Mouse (Mus musculus) mouse trophoblast stem cell (cell line): Measurements from ENCODE around the gene Rps6kc1.

Source experiments
- in situ Hi-C, 2 experiments: fragments of 300-500 bp; cut with MseI, MboI; formaldehyde crosslinking; loops; 2 replicates in 1 of 2; 3 replicates in 1 of 2; pipeline ENCODE4 v1.15.1; 2025

Gene Rps6kc1

DNA sequence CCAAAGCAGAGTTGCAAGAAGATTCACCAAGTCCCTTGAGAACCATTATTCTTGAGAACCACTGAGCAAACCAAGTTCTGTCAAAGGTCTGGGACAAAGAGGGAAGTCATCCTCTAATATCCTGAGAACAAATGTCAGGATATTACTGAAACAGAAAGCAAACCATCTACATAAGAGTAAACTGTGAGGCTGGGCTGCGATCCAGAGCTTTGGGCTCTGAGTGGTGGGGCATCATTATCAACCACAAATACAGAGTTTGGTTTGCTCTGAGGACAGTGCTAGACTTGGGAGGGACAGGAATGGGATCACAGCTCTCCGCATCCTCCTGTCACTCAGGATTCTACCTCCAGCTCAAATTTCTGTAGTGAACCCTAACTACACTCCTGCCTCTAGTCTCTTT lies 144.8 kb downstream of the Rps6kc1 start:
- in situ Hi-C loops = no loop called here

- in situ Hi-C loops = no loop called here
Measured at GRCm38 (mm10) chr1:190763756-190764155, 147.8 kb downstream of the Rps6kc1 start.

- in situ Hi-C loops = no loop called here
Measured at GRCm38 (mm10) chr1:190761786-190762185, 149.8 kb downstream of the Rps6kc1 start.

DNA sequence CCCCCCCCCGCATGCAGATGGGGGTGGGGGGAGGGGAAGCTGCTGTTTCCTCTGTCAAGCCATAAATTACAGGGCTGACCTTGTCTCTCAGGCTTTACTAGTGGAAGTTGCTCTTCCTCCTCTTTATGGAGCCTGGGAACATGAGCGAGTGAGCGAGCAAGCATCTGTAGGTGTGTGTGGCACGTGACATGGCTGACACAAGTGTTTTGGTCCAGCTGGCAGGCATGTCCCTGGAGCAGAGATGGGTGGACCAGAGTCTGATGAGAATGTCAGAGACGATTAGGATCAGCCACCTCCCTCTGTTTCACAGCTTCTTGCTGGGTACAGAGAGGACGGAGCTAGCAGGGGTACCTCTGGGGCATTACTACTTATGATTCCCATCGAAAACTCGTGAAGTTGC lies 153.7 kb downstream of the Rps6kc1 start:
- in situ Hi-C loops = no loop called here

GRCm38 (mm10) chr1:190751794-190752570 lies 159.6 kb downstream of the Rps6kc1 start:
- in situ Hi-C loops = no loop called here

DNA sequence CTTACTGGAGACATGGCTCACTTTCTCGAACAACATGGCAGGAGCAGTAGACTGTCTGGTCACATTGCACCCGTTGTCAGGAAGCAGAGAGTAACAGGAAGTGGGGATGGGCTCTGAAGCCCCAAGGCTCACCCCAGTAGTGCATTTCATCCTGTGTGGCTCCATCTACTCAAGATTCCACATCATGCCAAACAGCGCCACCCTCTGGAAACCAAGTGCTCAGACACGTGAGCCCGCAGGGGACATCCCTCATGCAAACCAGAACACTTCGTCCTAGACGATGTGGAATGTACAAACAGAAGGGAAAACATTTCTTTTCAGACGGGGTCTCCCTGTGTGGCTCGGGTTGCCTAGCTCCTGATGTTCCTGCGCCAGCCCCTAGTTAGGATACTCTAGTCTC lies 162.6 kb downstream of the Rps6kc1 start:
- in situ Hi-C loops = no loop called here

- in situ Hi-C loops = no loop called here
Measured at GRCm38 (mm10) chr1:190741421-190741820, 170.1 kb downstream of the Rps6kc1 start.

DNA sequence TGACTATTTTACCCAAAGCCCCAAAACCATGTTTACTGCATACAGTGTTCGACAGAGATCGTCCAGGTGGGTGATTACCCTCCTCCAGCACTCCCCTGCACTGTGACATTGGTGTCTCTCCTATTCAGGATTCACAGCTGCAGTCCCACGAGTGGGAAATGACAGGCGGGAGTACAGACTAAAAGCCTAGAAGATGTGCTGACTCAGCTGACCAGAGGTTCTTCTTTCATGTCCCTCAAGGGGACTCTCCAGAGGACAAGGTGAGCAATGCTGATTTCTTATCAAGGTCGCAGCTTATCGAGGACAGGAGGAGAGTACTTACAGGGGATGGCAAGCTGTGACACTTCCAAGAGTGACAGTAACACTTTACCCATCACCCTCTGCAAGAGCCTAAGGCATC lies 178.8 kb downstream of the Rps6kc1 start:
- in situ Hi-C loops = no loop called here

GRCm38 (mm10) chr1:190729516-190730088 lies 182.0 kb downstream of the Rps6kc1 start:
- in situ Hi-C loops = no loop called here

GRCm38 (mm10) chr1:190728111-190728651 lies 183.4 kb downstream of the Rps6kc1 start:
- in situ Hi-C loops = no loop called here

GRCm38 (mm10) chr1:190727385-190727784 lies 184.2 kb downstream of the Rps6kc1 start:
- in situ Hi-C loops = no loop called here

- in situ Hi-C loops = no loop called here
Measured at GRCm38 (mm10) chr1:190724591-190725380, 186.8 kb downstream of the Rps6kc1 start.

GRCm38 (mm10) chr1:190723926-190724430 lies 187.6 kb downstream of the Rps6kc1 start:
- in situ Hi-C loops = no loop called here

- in situ Hi-C loops = no loop called here
Measured at GRCm38 (mm10) chr1:190713848-190714247, 197.7 kb downstream of the Rps6kc1 start.

DNA sequence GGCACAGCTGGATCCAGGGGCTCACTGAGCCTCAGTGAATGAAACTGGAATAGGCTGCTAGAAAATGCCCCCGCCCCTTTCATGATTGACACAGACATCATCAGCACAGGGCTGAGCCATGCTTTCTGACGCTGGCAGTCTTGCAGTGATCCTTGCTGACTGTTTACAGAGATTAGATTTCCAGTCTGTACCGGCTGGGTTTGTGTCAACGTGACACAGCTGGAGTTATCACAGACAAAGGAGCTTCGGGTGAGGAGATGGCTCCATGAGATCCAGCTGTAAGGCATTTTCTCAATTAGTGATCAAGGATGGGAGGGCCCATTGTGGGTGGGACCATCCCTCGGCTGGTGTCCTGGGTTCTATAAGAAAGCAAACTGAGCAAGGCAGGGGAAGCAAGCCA lies 214.0 kb downstream of the Rps6kc1 start:
- in situ Hi-C loops = no loop called here

DNA sequence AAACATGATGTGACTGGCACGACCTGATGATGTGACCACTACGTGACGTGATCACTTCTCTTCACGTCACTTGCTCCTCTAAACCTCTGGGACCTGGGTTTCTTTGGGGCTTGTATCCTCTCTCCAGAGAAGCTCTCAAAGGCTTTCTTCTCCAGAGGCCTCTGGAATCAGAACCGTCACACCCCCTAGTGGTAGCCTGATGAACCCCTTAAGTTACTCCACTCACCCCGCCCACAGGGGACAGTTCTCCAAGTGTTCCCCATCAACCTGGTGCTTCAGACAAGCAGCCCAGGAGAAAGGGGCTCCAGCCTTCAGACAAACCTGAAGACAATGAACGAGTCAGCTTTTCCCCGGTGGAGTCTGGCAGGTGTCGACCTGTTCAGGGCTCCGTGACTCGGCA lies 216.0 kb downstream of the Rps6kc1 start:
- in situ Hi-C loops = no loop called here

DNA sequence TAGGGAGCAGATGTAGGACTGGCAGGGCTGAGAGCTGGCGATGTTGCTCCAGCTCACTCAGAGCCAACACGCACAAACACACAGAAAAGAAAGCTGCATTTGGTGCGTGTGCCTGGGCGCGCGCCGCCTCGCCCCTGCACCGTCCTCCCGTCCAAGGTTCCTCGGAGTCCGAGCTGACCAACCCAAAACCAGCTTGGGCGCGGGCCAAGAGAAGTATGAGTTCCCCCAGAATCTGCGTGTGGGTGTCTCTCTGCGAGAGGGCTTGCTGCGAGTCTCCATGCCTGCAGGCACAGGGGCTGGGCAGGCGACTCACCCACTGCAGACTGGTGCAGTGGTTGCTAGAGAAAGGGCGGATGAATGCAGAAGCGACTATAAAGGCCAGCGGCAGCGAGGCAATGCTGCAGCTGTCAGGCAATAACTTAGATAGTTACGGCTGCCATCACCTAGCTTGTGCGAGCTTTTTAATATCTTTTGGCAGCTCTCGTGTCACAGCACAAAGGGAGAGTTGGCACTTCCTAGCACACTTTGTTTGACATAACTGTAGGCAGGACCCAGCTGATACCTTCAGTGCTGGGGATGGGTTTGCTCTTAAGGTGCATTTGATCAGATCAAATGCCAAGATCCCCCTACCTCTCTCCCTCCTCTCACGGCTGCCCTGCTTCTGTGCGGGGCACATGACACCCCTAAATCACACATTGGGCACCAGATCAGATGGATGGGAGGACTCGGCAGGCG lies 220.9 kb downstream of the Rps6kc1 start:
- in situ Hi-C loops = no loop called here

GRCm38 (mm10) chr1:190683060-190683459 lies 228.5 kb downstream of the Rps6kc1 start:
- in situ Hi-C loops = no loop called here

GRCm38 (mm10) chr1:190682021-190682926 lies 229.3 kb downstream of the Rps6kc1 start:
- in situ Hi-C loops = no loop called here

- in situ Hi-C loops = no loop called here
Measured at GRCm38 (mm10) chr1:190675455-190675854, 236.1 kb downstream of the Rps6kc1 start.
